Mouse (Mus musculus) common myeloid progenitor, adult 5-6 weeks (primary cell): ENCODE data around the gene Mtf1. TPM values are rescaled to one million over a fixed set of nuclear protein-coding genes. Genes with fewer than 3 reads are reported as not detected.

Experiments used
- total RNA-seq: library from RNA; stranded (forward); fragments of 200-1000, 187-1606 nt; gene quantifications from 2 replicates; pipeline ENCODE4 v1.2.3, GENCODE M21; 2017

The Mtf1 gene
- total RNA-seq, 1 experiment from 2014 or later, result 26.1 TPM

Other genes starting within 250 kb of the Mtf1 start
- not detected in 2 replicates for gene 3100002H09Rik, start 191.3 kb upstream of the Mtf1 start, total RNA-seq
- not detected in 2 replicates for gene Pou3f1, start 145.3 kb upstream of the Mtf1 start, total RNA-seq
- gene Utp11, start 108.5 kb upstream of the Mtf1 start, total RNA-seq, result 86.8 and 98.8 TPM in 2 replicates
- 4.1 and 5.3 TPM in 2 replicates for gene Fhl3, start 101.4 kb upstream of the Mtf1 start, total RNA-seq
- gene Sf3a3, start 87.3 kb upstream of the Mtf1 start, total RNA-seq, result 162 and 189 TPM in 2 replicates
- 32.2 and 50.2 TPM in 2 replicates for gene Inpp5b, start 60.3 kb upstream of the Mtf1 start, total RNA-seq
- 33.4 and 55.0 TPM in 2 replicates for gene Yrdc, start 48.6 kb downstream of the Mtf1 start, total RNA-seq
- gene 1110065P20Rik, start 49.1 kb downstream of the Mtf1 start, total RNA-seq, result 2.9 and 7.0 TPM in 2 replicates
- gene Maneal, start 60.1 kb downstream of the Mtf1 start, total RNA-seq, result 0.55 TPM in 1 of 2 replicates, not detected in the other
- gene Epha10, start 78.8 kb downstream of the Mtf1 start, total RNA-seq, result not detected in 2 replicates
- gene 9930104L06Rik, start 134.9 kb downstream of the Mtf1 start, total RNA-seq, result 12.0 and 14.3 TPM in 2 replicates
- 108 and 117 TPM in 2 replicates for gene Cdca8, start 137.2 kb downstream of the Mtf1 start, total RNA-seq
- gene Rspo1, start 184.3 kb downstream of the Mtf1 start, total RNA-seq, result 2.4 TPM in 1 of 2 replicates, not detected in the other
- 182 and 228 TPM in 2 replicates for gene Gnl2, start 214.5 kb downstream of the Mtf1 start, total RNA-seq